Mouse (Mus musculus) E14TG2a.4 (cell line): Measurements from ENCODE around the gene Micu1.

Source experiments
- CTCF ChIP-seq: conservative IDR thresholded peaks from 2 replicates; pipeline ENCODE4 v1.5.1; 2014; ENCODE audit warnings: low read length
- POU5F1 ChIP-seq: IDR thresholded peaks from 2 replicates; pipeline ENCODE4 v1.6.1; 2014; ENCODE audit warnings: low read length, borderline replicate concordance

GRCm38 (mm10) chr10:59786289-59786688 is 84.0 kb downstream of the Micu1 start:
- no peak for TF ChIP-seq CTCF
- no peak for TF ChIP-seq POU5F1
